Comparison of ENCODE assay signal across 25 mouse cellular contexts in genomic region chr7:100214310-100214709, GRCm38 (mm10). TPM values are rescaled to one million over a fixed set of nuclear protein-coding genes. Genes with fewer than 3 reads are reported as not detected.
DNase-seq lines count a peak whose midpoint lies in the region; ATAC-seq and TF ChIP-seq lines count a peak whose summit lies in the region.
"Had no signal": no experiment of that assay in that cellular context is flagged by ENCODE, and none has a peak within 500 bp of the region (broad histone marks: within the 10 kb centered on the region; RNA-seq: fewer than 3 reads in every experiment).

No protein-coding gene starts in this region.

- DNase-seq in cerebellum, adult 2 months = peak in 1 of 2 experiments; percentile 52
- DNase-seq in cerebellum, adult 11 months = no peak
- no peak for DNase-seq in hindbrain, embryonic 10.5 days (ENCODE audit: low spot score)
- DNase-seq in hindbrain, postnatal 0 days (ENCODE audit: low spot score) = no peak
- DNase-seq in right cerebral cortex, adult 18-20 months = peak; percentile 30
- DNase-seq in right cerebral cortex, postnatal 10 days (ENCODE audit: low spot score in 2 of 2) = no peak
- no peak for DNase-seq in forebrain, embryonic 14.5 days (ENCODE audit: low spot score)
- DNase-seq: adrenal gland, postnatal 10 days; adrenal gland, postnatal 36 days; B cell, adult 2 months; gastrocnemius, adult 2 months; gastrocnemius, postnatal 14 days; heart, adult 11 months; heart, postnatal 10 days; heart, postnatal 36 days had no signal

- WGBS in cerebellum, adult 2 months = 26% methylated on average over 4 of the region's 4 CpGs
- WGBS in hindbrain, embryonic 10.5 days = 81% methylated on average over 4 of the region's 4 CpGs
- 68% methylated on average over 4 of the region's 4 CpGs for WGBS in hindbrain, postnatal 0 days
- 83% methylated on average over 4 of the region's 4 CpGs for WGBS in forebrain, embryonic 14.5 days

- peak overlapping the region; percentile 71; the same call in 1 of the 2 replicates for H3K27ac ChIP-seq in cerebellum, adult 2 months (ENCODE audit: insufficient read depth, low read length)
- 0 out of 2 replicates have a peak overlapping the region, but pooled peaks have one; percentile 79 for H3K27ac ChIP-seq in hindbrain, embryonic 10.5 days
- no peak overlapping the region for H3K27ac ChIP-seq in hindbrain, postnatal 0 days
- no peak overlapping the region for H3K27ac ChIP-seq in forebrain, embryonic 14.5 days (ENCODE audit: low read depth, low read length)
- H3K27ac ChIP-seq: embryonic facial prominence, embryonic 12.5 days; embryonic facial prominence, embryonic 15.5 days; forebrain, embryonic 15.5 days; gastrocnemius, adult 2 months; heart, embryonic 15.5 days; hindbrain, embryonic 14.5 days had no signal

- H3K4me3 ChIP-seq in cerebellum, adult 2 months (replicated peaks; ENCODE audit: insufficient read depth, low read depth, low read length) = no peak overlapping the region
- H3K4me3 ChIP-seq in hindbrain, embryonic 10.5 days = no peak overlapping the region
- no peak overlapping the region for H3K4me3 ChIP-seq in hindbrain, postnatal 0 days (ENCODE audit: low read length)
- no peak overlapping the region for H3K4me3 ChIP-seq in forebrain, embryonic 14.5 days (ENCODE audit: low read depth, low read length)
- H3K4me3 ChIP-seq: embryonic facial prominence, embryonic 12.5 days; embryonic facial prominence, embryonic 15.5 days; forebrain, embryonic 15.5 days; gastrocnemius, adult 2 months; heart, embryonic 12.5 days; heart, embryonic 15.5 days had no signal

- no peak for TF ChIP-seq POLR2A in cerebellum, adult 2 months (IDR thresholded peaks at IDR 0.05; ENCODE audit: borderline replicate concordance, insufficient read depth, low read length)

- peaks cover 21% of the 10 kb centered on the region for H3K4me1 ChIP-seq in cerebellum, adult 2 months (ENCODE audit: control insufficient read depth, insufficient read depth, low read length)
- peaks cover 34% of the 10 kb centered on the region for H3K4me1 ChIP-seq in hindbrain, embryonic 10.5 days (replicated peaks)
- 0 out of 2 replicates have a peak, but pooled peaks cover 9% of the 10 kb centered on the region for H3K4me1 ChIP-seq in hindbrain, postnatal 0 days (ENCODE audit: insufficient read depth, low read length)
- H3K4me1 ChIP-seq in forebrain, embryonic 14.5 days (ENCODE audit: control insufficient read depth, insufficient read depth, low read length) = no peaks in the 10 kb centered on the region
- H3K4me1 ChIP-seq: embryonic facial prominence, embryonic 12.5 days; embryonic facial prominence, embryonic 15.5 days had no signal

- H3K27me3 ChIP-seq in cerebellum, adult 2 months (ENCODE audit: control insufficient read depth, insufficient read depth, low read length) = no peaks in the 10 kb centered on the region
- no peaks in the 10 kb centered on the region for H3K27me3 ChIP-seq in hindbrain, embryonic 10.5 days (ENCODE audit: insufficient read depth, poor library complexity, severe bottlenecking)
- H3K27me3 ChIP-seq in hindbrain, postnatal 0 days (ENCODE audit: insufficient read depth, low read length) = no peaks in the 10 kb centered on the region
- no peaks in the 10 kb centered on the region for H3K27me3 ChIP-seq in forebrain, embryonic 14.5 days (replicated peaks; ENCODE audit: control insufficient read depth, insufficient read depth, low read length)
- H3K27me3 ChIP-seq: CH12.LX; embryonic facial prominence, embryonic 12.5 days; embryonic facial prominence, embryonic 15.5 days; forebrain, embryonic 15.5 days; heart, embryonic 15.5 days had no signal

- no peak overlapping the region for H3K4me2 ChIP-seq in hindbrain, postnatal 0 days (ENCODE audit: low read depth, low read length)
- H3K4me2 ChIP-seq in forebrain, embryonic 14.5 days (ENCODE audit: low read length) = no peak overlapping the region
- H3K4me2 ChIP-seq: embryonic facial prominence, embryonic 12.5 days; embryonic facial prominence, embryonic 15.5 days; forebrain, embryonic 15.5 days; heart, embryonic 12.5 days; heart, embryonic 15.5 days; hindbrain, embryonic 14.5 days had no signal

- no peaks in the 10 kb centered on the region for H3K9me3 ChIP-seq in hindbrain, embryonic 10.5 days
- no peaks in the 10 kb centered on the region for H3K9me3 ChIP-seq in hindbrain, postnatal 0 days (ENCODE audit: low read length)
- H3K9me3 ChIP-seq in forebrain, embryonic 14.5 days (replicated peaks; ENCODE audit: control insufficient read depth, low read length) = no peaks in the 10 kb centered on the region
- H3K9me3 ChIP-seq: embryonic facial prominence, embryonic 12.5 days; embryonic facial prominence, embryonic 15.5 days; forebrain, embryonic 15.5 days; G1E; heart, embryonic 12.5 days; heart, embryonic 15.5 days had no signal

- H3K36me3 ChIP-seq in hindbrain, embryonic 10.5 days = no peaks in the 10 kb centered on the region
- H3K36me3 ChIP-seq in hindbrain, postnatal 0 days (ENCODE audit: insufficient read depth, low read length) = no peaks in the 10 kb centered on the region
- no peaks in the 10 kb centered on the region for H3K36me3 ChIP-seq in forebrain, embryonic 14.5 days (ENCODE audit: control insufficient read depth, insufficient read depth, low read length)
- H3K36me3 ChIP-seq: embryonic facial prominence, embryonic 12.5 days; embryonic facial prominence, embryonic 15.5 days; forebrain, embryonic 15.5 days; G1E; heart, embryonic 12.5 days; heart, embryonic 15.5 days had no signal

- TF ChIP-seq CTCF in cerebellum, adult 2 months (IDR thresholded peaks at IDR 0.05; ENCODE audit: borderline replicate concordance, insufficient read depth, low read depth, low read length) = no peak
- no peak for TF ChIP-seq CTCF in hindbrain, postnatal 0 days (IDR thresholded peaks at IDR 0.05; ENCODE audit: low read depth)

- no peak overlapping the region for H3K9ac ChIP-seq in hindbrain, postnatal 0 days (replicated peaks; ENCODE audit: low read length)
- H3K9ac ChIP-seq in forebrain, embryonic 14.5 days (ENCODE audit: low read length) = no peak overlapping the region
- H3K9ac ChIP-seq: embryonic facial prominence, embryonic 12.5 days; embryonic facial prominence, embryonic 15.5 days; forebrain, embryonic 15.5 days; heart, embryonic 12.5 days; heart, embryonic 15.5 days; hindbrain, embryonic 14.5 days had no signal

- no peak for ATAC-seq in hindbrain, postnatal 0 days
- ATAC-seq in forebrain, embryonic 14.5 days = no peak
- ATAC-seq: forebrain, embryonic 15.5 days; intestine, postnatal 0 days; Patski had no signal

RNA-seq across cellular contexts. Expression of gene Pgm2l1, which starts 12.9 kb away (rescaled TPM):
- 49.6 and 49.8 TPM in 2 replicates for polyA plus RNA-seq in cerebellum, adult 2 months (2012; rRNA removed)
- polyA plus RNA-seq in hindbrain, embryonic 10.5 days (2016; fragmentation: Nextera tagmentation; extraction: Ambion mirVana) = 4.9 and 5.1 TPM in 2 replicates
- 123 and 127 TPM in 2 replicates for total RNA-seq in hindbrain, postnatal 0 days (2014; rRNA removed)
- 34.4 and 34.8 TPM in 2 replicates for polyA plus RNA-seq in hindbrain, postnatal 0 days (2015; fragmentation: Nextera tagmentation; extraction: Ambion mirVana)
- 9.2 and 13.2 TPM in 2 replicates for polyA plus RNA-seq in forebrain, embryonic 14.5 days (2014; fragmentation: Nextera tagmentation; extraction: Ambion mirVana)

RNA-seq across cellular contexts. Expression of gene Kcne3, which starts 38.0 kb away (rescaled TPM):
- polyA plus RNA-seq in cerebellum, adult 2 months (2012; rRNA removed) = not detected in 2 replicates
- 5.3 and 7.1 TPM in 2 replicates for polyA plus RNA-seq in hindbrain, embryonic 10.5 days (2016; fragmentation: Nextera tagmentation; extraction: Ambion mirVana)
- total RNA-seq in hindbrain, postnatal 0 days (2014; rRNA removed) = 0.47 TPM in 1 of 2 replicates, not detected in the other
- 0.25 and 0.33 TPM in 2 replicates for polyA plus RNA-seq in hindbrain, postnatal 0 days (2015; fragmentation: Nextera tagmentation; extraction: Ambion mirVana)
- polyA plus RNA-seq in forebrain, embryonic 14.5 days (2014; fragmentation: Nextera tagmentation; extraction: Ambion mirVana) = 0.58 and 0.91 TPM in 2 replicates
- total RNA-seq: CH12.LX had no signal
- polyA plus RNA-seq: Patski had no signal

RNA-seq across cellular contexts. Expression of gene Lipt2, which starts 55.2 kb away (rescaled TPM):
- polyA plus RNA-seq in cerebellum, adult 2 months (2012; rRNA removed) = 6.9 and 7.5 TPM in 2 replicates
- polyA plus RNA-seq in hindbrain, embryonic 10.5 days (2016; fragmentation: Nextera tagmentation; extraction: Ambion mirVana) = 25.3 and 26.9 TPM in 2 replicates
- total RNA-seq in hindbrain, postnatal 0 days (2014; rRNA removed) = 13.8 and 20.1 TPM in 2 replicates
- polyA plus RNA-seq in hindbrain, postnatal 0 days (2015; fragmentation: Nextera tagmentation; extraction: Ambion mirVana) = 19.2 and 19.5 TPM in 2 replicates
- 19.6 and 24.0 TPM in 2 replicates for polyA plus RNA-seq in forebrain, embryonic 14.5 days (2014; fragmentation: Nextera tagmentation; extraction: Ambion mirVana)

Comparison
In these comparisons a context has a peak if more than half of its experiments do, and no peak if none do; other contexts are left out.
1. H3K27ac ChIP-seq: peak in cerebellum, adult 2 months (single experiment) and hindbrain, embryonic 10.5 days (single experiment); none in hindbrain, postnatal 0 days (single experiment) and forebrain, embryonic 14.5 days (single experiment).